In the genomic region with DNA sequence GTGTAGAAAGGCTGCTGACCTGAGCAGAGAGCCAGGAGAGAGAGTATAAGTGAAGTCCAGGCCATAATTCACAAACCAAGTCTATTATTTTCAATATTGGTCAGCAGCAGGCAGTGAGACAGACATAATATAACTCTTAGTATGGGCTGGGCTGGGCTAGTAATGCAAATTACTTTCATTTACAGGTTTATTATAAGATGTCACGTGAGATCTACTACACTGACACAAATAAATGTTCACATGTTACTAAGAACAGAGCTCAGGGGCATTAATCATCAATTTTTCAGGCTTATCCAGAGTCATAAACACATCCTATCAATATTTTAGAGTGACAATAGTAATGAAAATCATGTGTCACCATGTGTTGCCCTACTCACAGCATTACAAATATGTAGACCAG, we compare ENCODE assay signal across 39 mouse cellular contexts. TPM values are rescaled to one million over a fixed set of nuclear protein-coding genes. Genes with fewer than 3 reads are reported as not detected.
"Had no signal": no experiment of that assay in that cellular context is flagged by ENCODE, and none has a peak within 500 bp of the region (broad histone marks: within the 10 kb centered on the region; RNA-seq: fewer than 3 reads in every experiment).

No protein-coding gene starts in this region.

- H3K9me3 ChIP-seq: embryonic facial prominence, embryonic 10.5 days; embryonic facial prominence, embryonic 12.5 days; embryonic facial prominence, embryonic 13.5 days; embryonic facial prominence, embryonic 15.5 days; forebrain, embryonic 10.5 days; forebrain, embryonic 12.5 days; forebrain, embryonic 13.5 days; forebrain, embryonic 15.5 days had no signal

- ATAC-seq: forebrain, embryonic 13.5 days; forebrain, embryonic 14.5 days; forebrain, embryonic 15.5 days; forebrain, embryonic 16.5 days; forebrain, postnatal 0 days had no signal

- H3K36me3 ChIP-seq: embryonic facial prominence, embryonic 10.5 days; embryonic facial prominence, embryonic 12.5 days; embryonic facial prominence, embryonic 13.5 days; embryonic facial prominence, embryonic 15.5 days; forebrain, embryonic 10.5 days; forebrain, embryonic 12.5 days; forebrain, embryonic 15.5 days had no signal

- H3K27me3 ChIP-seq: embryonic facial prominence, embryonic 12.5 days; embryonic facial prominence, embryonic 13.5 days; embryonic facial prominence, embryonic 15.5 days; forebrain, embryonic 12.5 days; forebrain, embryonic 13.5 days; forebrain, embryonic 15.5 days had no signal

- H3K4me1 ChIP-seq: embryonic facial prominence, embryonic 10.5 days; embryonic facial prominence, embryonic 12.5 days; embryonic facial prominence, embryonic 13.5 days; embryonic facial prominence, embryonic 15.5 days; forebrain, embryonic 10.5 days; forebrain, embryonic 12.5 days; forebrain, embryonic 13.5 days; forebrain, embryonic 15.5 days had no signal

- H3K9ac ChIP-seq: embryonic facial prominence, embryonic 12.5 days; embryonic facial prominence, embryonic 13.5 days; embryonic facial prominence, embryonic 15.5 days; forebrain, embryonic 12.5 days; forebrain, embryonic 13.5 days; forebrain, embryonic 15.5 days; forebrain, postnatal 0 days had no signal

- H3K27ac ChIP-seq: embryonic facial prominence, embryonic 10.5 days; embryonic facial prominence, embryonic 12.5 days; embryonic facial prominence, embryonic 13.5 days; embryonic facial prominence, embryonic 15.5 days; forebrain, embryonic 10.5 days; forebrain, embryonic 12.5 days; forebrain, embryonic 13.5 days; forebrain, embryonic 15.5 days; gastrocnemius, adult 2 months; heart, adult 2 months had no signal

- H3K4me3 ChIP-seq: embryonic facial prominence, embryonic 10.5 days; embryonic facial prominence, embryonic 12.5 days; embryonic facial prominence, embryonic 13.5 days; embryonic facial prominence, embryonic 15.5 days; erythroblast, embryonic 14.5 days; forebrain, embryonic 10.5 days; forebrain, embryonic 12.5 days; forebrain, embryonic 13.5 days; forebrain, embryonic 15.5 days; gastrocnemius, adult 2 months; heart, adult 2 months had no signal

- DNase-seq: cerebellum, adult 9-10 months; cerebellum, adult 9-11 months; cerebellum, postnatal 10 days; cerebellum, postnatal 14 days; cerebellum, postnatal 25 days; cerebellum, postnatal 36 days; embryo, embryonic 11 days; forebrain, postnatal 0 days; gastrocnemius, adult 2 months; gastrocnemius, postnatal 10 days; gastrocnemius, postnatal 14 days; gastrocnemius, postnatal 25 days; gastrocnemius, postnatal 36 days; heart, adult 11 months; heart, adult 18-20 months; heart, adult 2 months had no signal

- H3K4me2 ChIP-seq: embryonic facial prominence, embryonic 12.5 days; embryonic facial prominence, embryonic 13.5 days; embryonic facial prominence, embryonic 15.5 days; forebrain, embryonic 12.5 days; forebrain, embryonic 13.5 days; forebrain, embryonic 15.5 days had no signal

RNA-seq across cellular contexts. Expression of gene Olfr164, which starts 53.1 kb away (rescaled TPM):
- total RNA-seq: common myeloid progenitor, adult 5-6 weeks; forebrain, postnatal 0 days; gastrocnemius, adult 18-20 months; gastrocnemius, adult 2 months; gastrocnemius, adult 8-10 months; gastrocnemius, postnatal 10 days; gastrocnemius, postnatal 14 days; gastrocnemius, postnatal 25 days; gastrocnemius, postnatal 36 days; gastrocnemius, postnatal 4 days; granulocyte monocyte progenitor cell, adult 5-6 weeks; heart, adult 18-20 months; heart, adult 2 months; heart, adult 8-10 months had no signal
- polyA plus RNA-seq: cortical plate, adult 2 months; embryonic facial prominence, embryonic 10.5 days; embryonic facial prominence, embryonic 11.5 days; embryonic facial prominence, embryonic 12.5 days; embryonic facial prominence, embryonic 13.5 days; embryonic facial prominence, embryonic 14.5 days; erythroblast, embryonic 14.5 days; forebrain, embryonic 10.5 days; forebrain, embryonic 11.5 days; forebrain, embryonic 12.5 days; forebrain, embryonic 13.5 days; forebrain, embryonic 14.5 days; forebrain, embryonic 15.5 days; forebrain, embryonic 16.5 days; forebrain, postnatal 0 days; frontal cortex, adult 2 months; gonadal fat pad, adult 2 months; heart, adult 2 months had no signal
